In the genomic region with DNA sequence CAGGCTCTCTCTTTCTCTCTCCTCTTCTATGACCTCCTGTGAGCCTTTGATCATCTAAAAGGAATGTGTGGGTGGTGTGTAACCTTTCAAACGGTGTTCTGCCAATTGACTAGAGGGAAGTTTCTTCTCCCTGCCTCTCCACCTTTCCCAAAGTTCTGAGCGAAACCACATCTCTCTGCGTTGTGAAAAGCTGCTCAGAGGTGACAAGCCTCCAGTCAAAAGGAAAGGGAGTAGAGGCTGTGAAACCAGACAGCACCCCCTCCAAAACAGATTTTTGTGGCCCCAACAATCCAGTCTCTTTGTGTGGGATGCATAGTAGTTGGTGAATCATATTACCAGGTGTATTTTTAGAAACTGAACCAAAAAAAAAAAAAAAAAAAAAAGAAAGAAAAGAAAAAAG, we compare ENCODE assay signal across 21 mouse cellular contexts.
DNase-seq lines count a peak whose midpoint lies in the region; ATAC-seq and TF ChIP-seq lines count a peak whose summit lies in the region.
"Had no signal": no experiment of that assay in that cellular context is flagged by ENCODE, and none has a peak within 500 bp of the region (broad histone marks: within the 10 kb centered on the region; RNA-seq: fewer than 3 reads in every experiment).

No protein-coding gene starts in this region.

- H3K4me2 ChIP-seq in embryonic facial prominence, embryonic 14.5 days (ENCODE audit: low read depth, low read length), result no peak overlapping the region
- peak overlapping the region; percentile 21 for H3K4me2 ChIP-seq in myocyte (ENCODE audit: low read depth)
- H3K4me2 ChIP-seq: embryonic facial prominence, embryonic 13.5 days; forebrain, embryonic 13.5 days; heart, embryonic 12.5 days had no signal

- no peak overlapping the region for H3K27ac ChIP-seq in embryonic facial prominence, embryonic 14.5 days (replicated peaks; ENCODE audit: low read depth, low read length)
- H3K27ac ChIP-seq in embryonic facial prominence, embryonic 10.5 days (replicated peaks), result no peak overlapping the region
- H3K27ac ChIP-seq in embryonic fibroblast, embryonic 13.5 days (ENCODE audit: insufficient read depth, low read length), result peak overlapping the region; percentile 71
- H3K27ac ChIP-seq: embryonic facial prominence, embryonic 13.5 days; forebrain, embryonic 13.5 days had no signal

- H3K9me3 ChIP-seq in embryonic facial prominence, embryonic 14.5 days (ENCODE audit: control insufficient read depth, low read length), result no peaks in the 10 kb centered on the region
- H3K9me3 ChIP-seq in embryonic facial prominence, embryonic 10.5 days, result no peaks in the 10 kb centered on the region
- H3K9me3 ChIP-seq: embryonic facial prominence, embryonic 13.5 days; forebrain, embryonic 13.5 days; heart, embryonic 12.5 days had no signal

- WGBS in embryonic facial prominence, embryonic 14.5 days, result 30% methylated on average over 3 of the region's 3 CpGs
- 42% methylated on average over 3 of the region's 3 CpGs for whole genome bisulfite sequencing in embryonic facial prominence, embryonic 10.5 days

- no peak overlapping the region for H3ac ChIP-seq in myocyte (ENCODE audit: control insufficient read depth, insufficient read length)

- no peaks in the 10 kb centered on the region for H3K79me2 ChIP-seq in myocyte (ENCODE audit: control insufficient read depth, insufficient read depth)

- H3K4me3 ChIP-seq in embryonic facial prominence, embryonic 14.5 days (ENCODE audit: low read depth, low read length), result no peak overlapping the region
- H3K4me3 ChIP-seq in embryonic facial prominence, embryonic 10.5 days, result no peak overlapping the region
- H3K4me3 ChIP-seq in embryonic fibroblast, embryonic 13.5 days (ENCODE audit: insufficient read depth, low read length), result no peak overlapping the region
- H3K4me3 ChIP-seq in myocyte, result no peak overlapping the region
- H3K4me3 ChIP-seq: embryonic facial prominence, embryonic 13.5 days; erythroblast, embryonic 14.5 days; forebrain, embryonic 13.5 days; heart, embryonic 12.5 days had no signal

- H3K9ac ChIP-seq in embryonic facial prominence, embryonic 14.5 days (ENCODE audit: low read depth, low read length), result no peak overlapping the region
- H3K9ac ChIP-seq: embryonic facial prominence, embryonic 13.5 days; forebrain, embryonic 13.5 days; forebrain, postnatal 0 days; heart, embryonic 12.5 days had no signal

- H3K27me3 ChIP-seq in embryonic facial prominence, embryonic 14.5 days (replicated peaks; ENCODE audit: control insufficient read depth, insufficient read depth, low read length), result no peaks in the 10 kb centered on the region
- no peaks in the 10 kb centered on the region for H3K27me3 ChIP-seq in embryonic facial prominence, embryonic 10.5 days (replicated peaks; ENCODE audit: low read depth, poor library complexity, severe bottlenecking)
- no peaks in the 10 kb centered on the region for H3K27me3 ChIP-seq in myocyte (ENCODE audit: control insufficient read depth, insufficient read depth, insufficient read length)
- H3K27me3 ChIP-seq: embryonic facial prominence, embryonic 13.5 days; forebrain, embryonic 13.5 days; heart, embryonic 12.5 days had no signal

- DNase-seq in embryonic facial prominence, embryonic 14.5 days (ENCODE audit: low spot score), result peak; percentile 30
- no peak for DNase-seq in embryonic facial prominence, embryonic 10.5 days (ENCODE audit: low spot score)
- DNase-seq in right cerebral cortex, adult 2 months (ENCODE audit: low spot score in 2 of 2), result peak; percentile 4 to 5
- DNase-seq in right cerebral cortex, postnatal 36 days (ENCODE audit: low spot score in 2 of 2), result no peak
- no peak for DNase-seq in thymus, postnatal 4 days
- no peak for DNase-seq in adrenal gland, postnatal 10 days
- DNase-seq: adrenal gland, adult 8-10 months; cerebellum, adult 11-12 months; cerebellum, adult 9-10 months; cerebellum, postnatal 25 days; forebrain, postnatal 0 days; gastrocnemius, postnatal 14 days; kidney, adult 11 months; kidney, adult 9 months had no signal

- no peaks in the 10 kb centered on the region for H3K36me3 ChIP-seq in embryonic facial prominence, embryonic 14.5 days (ENCODE audit: control insufficient read depth, insufficient read depth, low read length)
- H3K36me3 ChIP-seq in embryonic facial prominence, embryonic 10.5 days (replicated peaks), result no peaks in the 10 kb centered on the region
- no peaks in the 10 kb centered on the region for H3K36me3 ChIP-seq in myocyte (ENCODE audit: control insufficient read depth, insufficient read depth)
- H3K36me3 ChIP-seq: embryonic facial prominence, embryonic 13.5 days; heart, embryonic 12.5 days had no signal

- TF ChIP-seq POLR2A in embryonic fibroblast, embryonic 13.5 days (IDR thresholded peaks at IDR 0.05; ENCODE audit: low read depth, low read length), result no peak
- TF ChIP-seq POLR2A in myocyte (IDR thresholded peaks at IDR 0.05; ENCODE audit: insufficient read length, low read depth), result no peak

- no peaks in the 10 kb centered on the region for H3K4me1 ChIP-seq in embryonic facial prominence, embryonic 14.5 days (ENCODE audit: control insufficient read depth, insufficient read depth, low read length)
- H3K4me1 ChIP-seq in embryonic facial prominence, embryonic 10.5 days, result no peaks in the 10 kb centered on the region
- peaks cover 3% of the 10 kb centered on the region; the same call in 1 of the 2 replicates for H3K4me1 ChIP-seq in embryonic fibroblast, embryonic 13.5 days (ENCODE audit: control insufficient read depth, insufficient read depth, low read length)
- H3K4me1 ChIP-seq: embryonic facial prominence, embryonic 13.5 days; forebrain, embryonic 13.5 days; heart, embryonic 12.5 days had no signal

- ATAC-seq in embryonic facial prominence, embryonic 14.5 days (ENCODE audit: low read depth), result no peak
- ATAC-seq: forebrain, embryonic 13.5 days; forebrain, postnatal 0 days; hindbrain, embryonic 16.5 days had no signal

- TF ChIP-seq CTCF in embryonic fibroblast, embryonic 13.5 days (IDR thresholded peaks at IDR 0.05; ENCODE audit: borderline replicate concordance, insufficient read depth, low read length), result no peak

TF ChIP-seq in myocyte, 11 proteins besides CTCF, POLR2A, EP300 and RAD21:
- TF ChIP-seq CEBPB (IDR thresholded peaks at IDR 0.05; ENCODE audit: insufficient read depth, poor library complexity, severe bottlenecking) (no peak), E2F4 (IDR thresholded peaks at IDR 0.05; ENCODE audit: insufficient read depth) (no peak), REST (IDR thresholded peaks at IDR 0.05; ENCODE audit: insufficient read depth, insufficient read length) (no peak), TCF3 (IDR thresholded peaks at IDR 0.05; ENCODE audit: insufficient read length, low read depth) (no peak)

Comparison
In these comparisons a context has a peak if more than half of its experiments do, and no peak if none do; other contexts are left out.
1. DNase-seq: peak in embryonic facial prominence, embryonic 14.5 days (single experiment) and right cerebral cortex, adult 2 months (2 of 2); none in embryonic facial prominence, embryonic 10.5 days (single experiment), right cerebral cortex, postnatal 36 days (0 of 2), thymus, postnatal 4 days (single experiment) and adrenal gland, postnatal 10 days (single experiment).